Mouse (Mus musculus) C2C12 (cell line): ENCODE measurements around the gene Nfasc. TPM values are rescaled to one million over a fixed set of nuclear protein-coding genes. Genes with fewer than 3 reads are reported as not detected.

Experiments
- H3K27me3 ChIP-seq: one replicate; pipeline ENCODE4 v1.6.1; 2011; ENCODE audit not compliant: control insufficient read depth, insufficient read depth, insufficient read length
- H3K36me3 ChIP-seq: one replicate; pipeline ENCODE4 v1.6.1; 2011; ENCODE audit not compliant: control insufficient read depth, insufficient read depth
- H3K4me3 ChIP-seq: one replicate; pipeline ENCODE4 v1.5.1; 2011; ENCODE audit warnings: mild to moderate bottlenecking, control low read depth; ENCODE audit not compliant: poor library complexity, insufficient read depth, severe bottlenecking
- H3K79me2 ChIP-seq: one replicate; pipeline ENCODE4 v1.6.1; 2011; ENCODE audit not compliant: control insufficient read depth, insufficient read depth
- H3K79me3 ChIP-seq: one replicate; pipeline ENCODE4 v1.6.1; 2011; ENCODE audit warnings: low read depth, control low read depth
- H3ac ChIP-seq: one replicate; pipeline ENCODE3; 2011; ENCODE audit warnings: low read depth; ENCODE audit not compliant: control insufficient read depth, insufficient read length
- CEBPB ChIP-seq: IDR thresholded peaks from one replicate; pipeline ENCODE4 v1.6.1; 2011; ENCODE audit warnings: low read depth, mild to moderate bottlenecking, control low read depth, moderate library complexity
- CTCF ChIP-seq: IDR thresholded peaks from one replicate; pipeline ENCODE4 v1.5.1; 2011; ENCODE audit not compliant: control insufficient read depth, insufficient read depth, insufficient read length
- FOSL1 ChIP-seq: IDR thresholded peaks from one replicate; pipeline ENCODE4 v1.8.0; 2011; ENCODE audit warnings: mild to moderate bottlenecking, low read length; ENCODE audit not compliant: poor library complexity, insufficient read depth, severe bottlenecking
- MAX ChIP-seq: IDR thresholded peaks from one replicate; pipeline ENCODE4 v1.6.1; 2011; ENCODE audit warnings: mild to moderate bottlenecking, control low read depth
- MYOD1 ChIP-seq: IDR thresholded peaks from one replicate; pipeline ENCODE4 v1.6.1; 2011; ENCODE audit warnings: low read depth; ENCODE audit not compliant: control insufficient read depth, insufficient read length
- MYOG ChIP-seq: IDR thresholded peaks from one replicate; pipeline ENCODE4 v1.6.1; 2011; ENCODE audit not compliant: control insufficient read depth, insufficient read length; ENCODE audit errors: extremely low read depth
- USF1 ChIP-seq: IDR thresholded peaks from one replicate; pipeline ENCODE4 v1.6.1; 2011; ENCODE audit warnings: low read depth, mild to moderate bottlenecking, control low read depth, moderate library complexity
- polyA plus RNA-seq: library from polyadenylated mRNA; unstranded; fragments of >200 nt; fragmentation: generic; extraction: Trizol; gene quantifications from one replicate; pipeline ENCODE4 v1.2.1, GENCODE M21; 2012; ENCODE audit warnings: missing spikeins

The Nfasc gene
- polyA plus RNA-seq, 1 experiment: not detected

- Histone ChIP-seq H3K36me3 (no peaks in the 10 kb centered on the region), H3K79me3 (no peaks in the 10 kb centered on the region), H3K27me3 (peaks cover 69% of the 10 kb centered on the region), H3K79me2 (no peaks in the 10 kb centered on the region), H3K4me3 (no peak overlapping the region), H3ac (no peak overlapping the region)
- TF ChIP-seq CEBPB: no peak
- no peak for TF ChIP-seq MYOG
- no peak for TF ChIP-seq MYOD1
- no peak for TF ChIP-seq FOSL1
- no peak for TF ChIP-seq USF1
- no peak for TF ChIP-seq CTCF
- TF ChIP-seq MAX: no peak
Measured at GRCm38 (mm10) chr1:132525832-132526231, 215.8 kb downstream of the Nfasc start.

- Histone ChIP-seq H3K79me2 (no peaks in the 10 kb centered on the region), H3K27me3 (peaks cover 62% of the 10 kb centered on the region), H3K36me3 (no peaks in the 10 kb centered on the region)
Measured at GRCm38 (mm10) chr1:132523920-132524319, 217.7 kb downstream of the Nfasc start.

GRCm38 (mm10) chr1:132523048-132523447, 218.5 kb downstream of the Nfasc start:
- no peaks in the 10 kb centered on the region for H3K79me2 ChIP-seq
- no peak for TF ChIP-seq CTCF
- no peak for TF ChIP-seq MYOG
- no peak for TF ChIP-seq CEBPB
- TF ChIP-seq USF1: no peak
- no peak for TF ChIP-seq MAX
- TF ChIP-seq FOSL1: no peak
- no peak for TF ChIP-seq MYOD1

More at GRCm38 (mm10) chr1:132523920-132524319, 217.7 kb downstream of the Nfasc start:
- H3ac ChIP-seq: no peak overlapping the region
- no peak overlapping the region for H3K4me3 ChIP-seq
- no peaks in the 10 kb centered on the region for H3K79me3 ChIP-seq
- no peak for TF ChIP-seq USF1
- no peak for TF ChIP-seq CEBPB
- TF ChIP-seq CTCF: no peak
- TF ChIP-seq MAX: no peak
- no peak for TF ChIP-seq MYOD1
- no peak for TF ChIP-seq MYOG
- no peak for TF ChIP-seq FOSL1

GRCm38 (mm10) chr1:132520764-132521163, 220.8 kb downstream of the Nfasc start:
- H3K4me3 ChIP-seq: no peak overlapping the region
- TF ChIP-seq CEBPB (no peak), USF1 (no peak), MAX (no peak), CTCF (no peak), FOSL1 (no peak), MYOG (no peak), MYOD1 (no peak)
- H3K36me3 ChIP-seq: no peaks in the 10 kb centered on the region
- no peaks in the 10 kb centered on the region for H3K79me2 ChIP-seq
- H3ac ChIP-seq: no peak overlapping the region
- peaks cover 66% of the 10 kb centered on the region for H3K27me3 ChIP-seq
- no peaks in the 10 kb centered on the region for H3K79me3 ChIP-seq

More at GRCm38 (mm10) chr1:132523048-132523447, 218.5 kb downstream of the Nfasc start:
- Histone ChIP-seq H3K4me3 (no peak overlapping the region), H3K27me3 (peaks cover 62% of the 10 kb centered on the region), H3K36me3 (no peaks in the 10 kb centered on the region), H3K79me3 (no peaks in the 10 kb centered on the region), H3ac (no peak overlapping the region)

GRCm38 (mm10) chr1:132519734-132520133, 221.9 kb downstream of the Nfasc start:
- Histone ChIP-seq H3K36me3 (no peaks in the 10 kb centered on the region), H3K4me3 (no peak overlapping the region), H3K27me3 (peaks cover 66% of the 10 kb centered on the region), H3K79me3 (no peaks in the 10 kb centered on the region), H3K79me2 (no peaks in the 10 kb centered on the region), H3ac (no peak overlapping the region)
- no peak for TF ChIP-seq USF1
- TF ChIP-seq CEBPB: no peak

- H3K79me3 ChIP-seq: no peaks in the 10 kb centered on the region
- H3ac ChIP-seq: no peak overlapping the region
- no peaks in the 10 kb centered on the region for H3K79me2 ChIP-seq
- TF ChIP-seq MAX: no peak
- no peak for TF ChIP-seq CTCF
- no peak for TF ChIP-seq CEBPB
- TF ChIP-seq FOSL1: no peak
- no peak for TF ChIP-seq USF1
- TF ChIP-seq MYOD1: no peak
- no peak for TF ChIP-seq MYOG
- H3K36me3 ChIP-seq: no peaks in the 10 kb centered on the region
- no peak overlapping the region for H3K4me3 ChIP-seq
- peaks cover 77% of the 10 kb centered on the region for H3K27me3 ChIP-seq
Measured at GRCm38 (mm10) chr1:132518621-132519020, 223.0 kb downstream of the Nfasc start.
